Mouse (Mus musculus) neutrophil, adult 65 days (primary cell): ENCODE measurements around the gene Faf1. TPM values are rescaled to one million over a fixed set of nuclear protein-coding genes. Genes with fewer than 3 reads are reported as not detected.

Source experiments
- total RNA-seq: library from RNA; stranded (reverse); gene quantifications from 2 replicates; pipeline ENCODE4 v1.2.4, GENCODE M21; 2023

Faf1 gene
- total RNA-seq, result 19.5 and 24.5 TPM in 2 replicates

GRCm38 (mm10) chr4:109676218-109677215, at the start of gene Faf1:
TSS of gene Faf1 (plus strand) at chr4:109676588.

GRCm38 (mm10) chr4:109666461-109667269, 9.7 kb upstream of the Faf1 start, which contains the start of gene Cdkn2c:
TSS of gene Cdkn2c (minus strand) at chr4:109667189.

GRCm38 (mm10) chr4:109977148-109978067, 301.0 kb downstream of the Faf1 start, which contains the start of gene Dmrta2:
TSS of gene Dmrta2 (plus strand) at chr4:109978053.

Other genes with a start within 250 kb of the Faf1 start
- gene Rnf11, start 191.9 kb upstream of the Faf1 start, total RNA-seq, result 80.8 and 97.3 TPM in 2 replicates
- gene 4930522H14Rik, start 145.3 kb upstream of the Faf1 start, total RNA-seq, result not detected in 2 replicates
- 31.7 and 40.5 TPM in 2 replicates for gene Cdkn2c, start 9.4 kb upstream of the Faf1 start, total RNA-seq